Mouse (Mus musculus) ovary, postnatal 36 days (tissue): ENCODE data around the gene Mknk1.

Source experiments
- DNase-seq: peaks from one replicate; pipeline ENCODE4 v3.0.0; 2022; ENCODE audit warnings: low spot score, mixed read lengths

Mknk1 gene

GRCm38 (mm10) chr4:115838696-115839641 lies at the start of gene Mknk1:
Mknk1 (plus strand) TSS chr4:115839198.
- peak; percentile 91 for DNase-seq

- DNase-seq, result no peak
These were observed 48.1 kb upstream of the Mknk1 start for GRCm38 (mm10) chr4:115790864-115791263.

GRCm38 (mm10) chr4:115795360-115795759 lies 43.6 kb upstream of the Mknk1 start:
- no peak for DNase-seq

GRCm38 (mm10) chr4:115799981-115800380 lies 39.0 kb upstream of the Mknk1 start:
- no peak for DNase-seq

GRCm38 (mm10) chr4:115812326-115812725 lies 26.7 kb upstream of the Mknk1 start:
- DNase-seq, result no peak

- no peak for DNase-seq
These were observed 23.4 kb upstream of the Mknk1 start for GRCm38 (mm10) chr4:115815606-115816005.

- no peak for DNase-seq
These were observed 18.8 kb upstream of the Mknk1 start for GRCm38 (mm10) chr4:115820199-115820598.

GRCm38 (mm10) chr4:115820944-115821343 lies 18.1 kb upstream of the Mknk1 start:
- no peak for DNase-seq

GRCm38 (mm10) chr4:115821431-115821830 lies 17.6 kb upstream of the Mknk1 start:
- no peak for DNase-seq

GRCm38 (mm10) chr4:115821928-115822327 lies 17.1 kb upstream of the Mknk1 start:
- no peak for DNase-seq

GRCm38 (mm10) chr4:115824178-115824577 lies 14.8 kb upstream of the Mknk1 start:
- no peak for DNase-seq

GRCm38 (mm10) chr4:115825271-115825670 lies 13.7 kb upstream of the Mknk1 start:
- DNase-seq, result no peak

GRCm38 (mm10) chr4:115827066-115827465 lies 11.9 kb upstream of the Mknk1 start:
- no peak for DNase-seq

GRCm38 (mm10) chr4:115827535-115827887 lies 11.5 kb upstream of the Mknk1 start:
- no peak for DNase-seq

GRCm38 (mm10) chr4:115827888-115828571 lies 11.0 kb upstream of the Mknk1 start, which contains the start of gene Mob3c:
Mob3c (plus strand) TSS chr4:115828092.
- DNase-seq, result peak; percentile 80

- no peak for DNase-seq
These were observed 10.5 kb upstream of the Mknk1 start for GRCm38 (mm10) chr4:115828572-115828902.

GRCm38 (mm10) chr4:115830491-115830890 lies 8.5 kb upstream of the Mknk1 start:
- DNase-seq, result no peak

GRCm38 (mm10) chr4:115831221-115831620 lies 7.8 kb upstream of the Mknk1 start:
- no peak for DNase-seq

- DNase-seq, result no peak
These were observed 7.0 kb upstream of the Mknk1 start for GRCm38 (mm10) chr4:115832040-115832439.

- DNase-seq, result no peak
These were observed 3.4 kb upstream of the Mknk1 start for GRCm38 (mm10) chr4:115835576-115835975.

- DNase-seq, result no peak
These were observed 802 bp upstream of the Mknk1 start for GRCm38 (mm10) chr4:115838196-115838595.

- DNase-seq, result no peak
These were observed 958 bp downstream of the Mknk1 start for GRCm38 (mm10) chr4:115839956-115840355.

GRCm38 (mm10) chr4:115840842-115841241 lies 1.8 kb downstream of the Mknk1 start:
- no peak for DNase-seq
